Mouse (Mus musculus) kidney, embryonic 16.5 days (tissue): ENCODE results near the gene Krt24. TPM values are rescaled to one million over a fixed set of nuclear protein-coding genes. Genes with fewer than 3 reads are reported as not detected.
A peak's percentile ranks its signal among the peaks of the same experiment; 100 is the strongest.
"Not testable (repeated sequence)": the region's sequence is repeated elsewhere in the genome, so short reads cannot be mapped to it uniquely, and the experiment has no call there.

Experiments
- ATAC-seq: fragments of 200-750 bp; cut with Nextera tagmentation; 2 replicates; pipeline ENCODE4 v1.8.0; 2017; ENCODE audit warnings: moderate TSS enrichment; ENCODE audit not compliant: low FRiP score, low TSS enrichment
- H3K27ac ChIP-seq: fragments of 300-500 bp; sonication (generic); 2 replicates; pipeline ENCODE4 v1.5.1; 2014; ENCODE audit warnings: low read length
- H3K27me3 ChIP-seq: fragments of 300-500 bp; sonication (generic); 2 replicates; pipeline ENCODE4 v1.6.1; 2014; ENCODE audit warnings: low read length, control low read depth, mixed read lengths; ENCODE audit not compliant: insufficient read depth
- H3K36me3 ChIP-seq: fragments of 300-500 bp; sonication (generic); 2 replicates; pipeline ENCODE4 v1.6.1; 2014; ENCODE audit warnings: low read length, control low read depth, mixed read lengths; ENCODE audit not compliant: insufficient read depth
- H3K4me1 ChIP-seq: fragments of 300-500 bp; sonication (generic); 2 replicates; pipeline ENCODE4 v1.6.1; 2014; ENCODE audit warnings: low read length, control low read depth, mixed read lengths; ENCODE audit not compliant: insufficient read depth
- H3K4me2 ChIP-seq: fragments of 300-500 bp; sonication (generic); replicated peaks from 2 replicates; pipeline ENCODE4 v1.6.1; 2014; ENCODE audit warnings: low read depth, low read length
- H3K4me3 ChIP-seq: fragments of 300-500 bp; sonication (generic); 2 replicates; pipeline ENCODE4 v1.5.1; 2014; ENCODE audit warnings: mild to moderate bottlenecking, low read length
- H3K9ac ChIP-seq: fragments of 300-500 bp; sonication (generic); replicated peaks from 2 replicates; pipeline ENCODE4 v1.6.1; 2014; ENCODE audit warnings: low read length
- H3K9me3 ChIP-seq: fragments of 300-500 bp; sonication (generic); 2 replicates; pipeline ENCODE4 v1.6.1; 2016; ENCODE audit warnings: low read length, control low read depth
- WGBS: fragments of 180-500 bp; shearing (Covaris S2); extraction: QIAGEN DNeasy Blood & Tissue Kit; methylation state at CpG from one replicate; pipeline ENCODE4 v1.1.7; 2014; 5-methylcytosine and 5-hydroxymethylcytosine counted together
- polyA plus RNA-seq: library from polyadenylated mRNA; unstranded; fragments of >200 nt; fragmentation: Nextera tagmentation; extraction: Ambion mirVana; gene quantifications from 2 replicates; pipeline ENCODE4 v1.2.1, GENCODE M21; 2015

The Krt24 gene
- polyA plus RNA-seq, 1 experiment from 2014 or later = not detected

GRCm38 (mm10) chr11:99265796-99266195 lies 19.3 kb downstream of the Krt24 start:
- Histone ChIP-seq H3K9ac (no peak overlapping the region), H3K4me1 (no peaks in the 10 kb centered on the region), H3K27me3 (no peaks in the 10 kb centered on the region), H3K4me3 (no peak overlapping the region), H3K27ac (peak overlapping the region; percentile 47; the same call in 1 of the 2 replicates), H3K4me2 (no peak overlapping the region), H3K36me3 (no peaks in the 10 kb centered on the region), H3K9me3 (no peaks in the 10 kb centered on the region)
- ATAC-seq = no peak
- 51% methylated on average over 9 of the region's 9 CpGs for WGBS

- no peaks in the 10 kb centered on the region for H3K9me3 ChIP-seq
- H3K9ac ChIP-seq = no peak overlapping the region
- no peak overlapping the region for H3K4me2 ChIP-seq
- WGBS = 70% methylated on average over 9 of the region's 9 CpGs
- H3K27me3 ChIP-seq = no peaks in the 10 kb centered on the region
- H3K27ac ChIP-seq = no peak overlapping the region
- H3K4me3 ChIP-seq = no peak overlapping the region
- ATAC-seq = no peak
- no peaks in the 10 kb centered on the region for H3K4me1 ChIP-seq
- no peaks in the 10 kb centered on the region for H3K36me3 ChIP-seq
These were observed 19.8 kb downstream of the Krt24 start for GRCm38 (mm10) chr11:99265220-99265619.

- Histone ChIP-seq H3K36me3 (no peaks in the 10 kb centered on the region), H3K4me3 (no peak overlapping the region), H3K27ac (no peak overlapping the region), H3K4me2 (no peak overlapping the region), H3K9me3 (no peaks in the 10 kb centered on the region), H3K4me1 (no peaks in the 10 kb centered on the region), H3K9ac (no peak overlapping the region), H3K27me3 (no peaks in the 10 kb centered on the region)
- ATAC-seq = no peak
- WGBS = 79% methylated on average over 4 of the region's 4 CpGs
These were observed 28.8 kb downstream of the Krt24 start for GRCm38 (mm10) chr11:99256213-99256612.

GRCm38 (mm10) chr11:99255316-99255715 lies 29.7 kb downstream of the Krt24 start:
- 95% methylated on average over 8 of the region's 8 CpGs for WGBS
- no peak overlapping the region for H3K4me2 ChIP-seq
- H3K36me3 ChIP-seq = no peaks in the 10 kb centered on the region
- H3K4me3 ChIP-seq = no peak overlapping the region
- no peaks in the 10 kb centered on the region for H3K9me3 ChIP-seq
- ATAC-seq = no peak
- H3K9ac ChIP-seq = no peak overlapping the region
- H3K27me3 ChIP-seq = no peaks in the 10 kb centered on the region
- H3K4me1 ChIP-seq = no peaks in the 10 kb centered on the region
- no peak overlapping the region for H3K27ac ChIP-seq

- WGBS = 53% methylated on average over 2 of the region's 2 CpGs
- Histone ChIP-seq H3K9me3 (no peaks in the 10 kb centered on the region), H3K9ac (no peak overlapping the region), H3K27me3 (no peaks in the 10 kb centered on the region), H3K4me2 (no peak overlapping the region), H3K4me1 (no peaks in the 10 kb centered on the region), H3K27ac (no peak overlapping the region), H3K36me3 (no peaks in the 10 kb centered on the region), H3K4me3 (no peak overlapping the region)
- ATAC-seq = no peak
These were observed 31.2 kb downstream of the Krt24 start for GRCm38 (mm10) chr11:99253893-99254292.

GRCm38 (mm10) chr11:99252671-99253070 lies 32.4 kb downstream of the Krt24 start:
- no peaks in the 10 kb centered on the region for H3K27me3 ChIP-seq
- no peak overlapping the region for H3K4me2 ChIP-seq
- no peak overlapping the region for H3K27ac ChIP-seq
- no peaks in the 10 kb centered on the region for H3K4me1 ChIP-seq
- ATAC-seq = no peak
- no peak overlapping the region for H3K4me3 ChIP-seq
- WGBS = 74% methylated on average over 8 of the region's 8 CpGs
- no peaks in the 10 kb centered on the region for H3K9me3 ChIP-seq
- no peaks in the 10 kb centered on the region for H3K36me3 ChIP-seq
- no peak overlapping the region for H3K9ac ChIP-seq

GRCm38 (mm10) chr11:99250666-99251065 lies 34.4 kb downstream of the Krt24 start:
- ATAC-seq = no peak
- H3K4me2 ChIP-seq = no peak overlapping the region
- no peak overlapping the region for H3K4me3 ChIP-seq
- no peaks in the 10 kb centered on the region for H3K9me3 ChIP-seq
- H3K4me1 ChIP-seq = no peaks in the 10 kb centered on the region
- H3K27ac ChIP-seq = no peak overlapping the region
- WGBS = 61% methylated on average over 3 of the region's 3 CpGs
- H3K36me3 ChIP-seq = no peaks in the 10 kb centered on the region
- H3K9ac ChIP-seq = no peak overlapping the region
- H3K27me3 ChIP-seq = no peaks in the 10 kb centered on the region

GRCm38 (mm10) chr11:99250241-99250640 lies 34.8 kb downstream of the Krt24 start:
- WGBS = 51% methylated on average over 5 of the region's 5 CpGs
- no peaks in the 10 kb centered on the region for H3K36me3 ChIP-seq
- no peak overlapping the region for H3K4me2 ChIP-seq
- H3K4me1 ChIP-seq = no peaks in the 10 kb centered on the region
- H3K9ac ChIP-seq = no peak overlapping the region
- no peak overlapping the region for H3K27ac ChIP-seq
- ATAC-seq = no peak
- no peaks in the 10 kb centered on the region for H3K27me3 ChIP-seq
- H3K9me3 ChIP-seq = no peaks in the 10 kb centered on the region
- no peak overlapping the region for H3K4me3 ChIP-seq

DNA sequence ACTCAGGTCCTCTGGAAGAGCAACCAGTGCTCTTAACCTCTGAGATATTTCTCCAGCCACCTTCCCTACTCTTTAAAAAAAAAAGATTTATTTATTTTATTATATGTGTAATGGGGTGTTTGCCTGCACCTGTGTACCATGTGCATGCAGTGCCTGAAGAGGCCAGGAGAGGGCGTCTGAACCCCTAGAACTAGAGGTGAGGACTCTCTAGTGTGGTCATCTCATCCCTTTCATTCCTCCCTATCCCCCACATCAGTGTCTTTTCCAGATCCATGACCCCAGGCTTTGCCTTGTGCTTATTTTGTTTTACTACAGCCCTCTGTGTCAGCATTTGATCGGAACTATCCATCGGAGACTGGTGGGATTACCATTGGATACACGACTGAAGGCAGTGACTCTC lies 35.9 kb downstream of the Krt24 start:
- Histone ChIP-seq H3K4me3 (no peak overlapping the region), H3K9me3 (no peaks in the 10 kb centered on the region), H3K4me2 (no peak overlapping the region), H3K9ac (no peak overlapping the region), H3K27me3 (no peaks in the 10 kb centered on the region), H3K4me1 (0 out of 2 replicates have a peak, but pooled peaks cover 2% of the 10 kb centered on the region), H3K36me3 (no peaks in the 10 kb centered on the region), H3K27ac (no peak overlapping the region)
- no peak for ATAC-seq
- 66% methylated on average over 4 of the region's 4 CpGs for WGBS

DNA sequence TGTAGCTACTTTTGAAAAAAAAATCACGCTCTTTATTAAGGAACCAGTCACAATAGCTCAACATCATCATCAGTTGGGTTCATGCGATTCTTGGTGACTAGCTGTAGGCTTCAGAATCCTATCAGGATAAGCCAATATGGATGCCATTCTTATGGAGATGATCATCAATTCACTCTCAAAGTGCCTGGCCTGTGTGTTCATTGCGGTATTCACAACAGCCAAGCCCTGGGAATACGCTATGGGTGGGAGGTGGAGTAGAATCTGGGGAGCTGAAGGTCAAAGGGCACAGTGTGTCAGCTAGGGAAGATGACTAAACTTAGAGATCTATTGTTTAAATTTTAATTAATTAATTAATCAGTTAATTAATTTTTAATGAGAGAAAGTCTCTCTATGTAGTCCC lies 37.1 kb downstream of the Krt24 start:
- H3K27me3 ChIP-seq = no peaks in the 10 kb centered on the region
- no peak overlapping the region for H3K4me3 ChIP-seq
- H3K4me1 ChIP-seq = peaks cover 8% of the 10 kb centered on the region; the same call in 1 of the 2 replicates
- H3K9ac ChIP-seq = no peak overlapping the region
- 94% methylated on average over 4 of the region's 4 CpGs for WGBS
- no peak overlapping the region for H3K4me2 ChIP-seq
- ATAC-seq = no peak
- no peaks in the 10 kb centered on the region for H3K36me3 ChIP-seq
- no peaks in the 10 kb centered on the region for H3K9me3 ChIP-seq
- no peak overlapping the region for H3K27ac ChIP-seq

DNA sequence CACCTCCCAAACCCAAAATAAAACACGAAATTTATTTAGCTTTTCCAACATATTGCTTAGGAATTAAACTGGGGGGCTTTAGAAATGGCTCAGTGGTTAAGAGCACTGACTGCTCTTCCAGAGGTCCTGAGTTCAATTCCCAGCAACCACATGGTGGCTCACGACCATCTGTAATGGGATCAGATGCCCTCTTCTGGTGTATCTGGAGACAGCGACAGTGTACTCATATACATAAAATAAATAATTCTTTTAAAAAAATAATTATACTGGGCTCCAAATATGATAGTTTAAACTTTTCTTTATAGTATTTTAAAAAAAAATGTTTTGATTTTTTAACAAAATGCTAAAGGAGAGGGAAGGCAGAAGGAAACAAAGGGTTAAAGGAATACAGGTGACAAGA lies 40.5 kb downstream of the Krt24 start:
- not testable (repeated sequence) for H3K4me3 ChIP-seq, H3K4me2 ChIP-seq, H3K27ac ChIP-seq, H3K4me1 ChIP-seq, ATAC-seq, H3K9ac ChIP-seq, H3K9me3 ChIP-seq, H3K27me3 ChIP-seq, H3K36me3 ChIP-seq
- 50% methylated on average over 3 of the region's 3 CpGs for WGBS
